Mouse (Mus musculus) forebrain, embryonic 13.5 days (tissue): ENCODE data around the gene Scpep1. TPM values are rescaled to one million over a fixed set of nuclear protein-coding genes. Genes with fewer than 3 reads are reported as not detected.
A peak's percentile ranks its signal among the peaks of the same experiment; 100 is the strongest.

ENCODE experiments used
- ATAC-seq: fragments of 200-750 bp; cut with Nextera tagmentation; 2 replicates; pipeline ENCODE4 v1.8.0; 2017
- H3K27ac ChIP-seq: fragments of 300-500 bp; sonication (generic); 2 replicates; pipeline ENCODE4 v1.5.1; 2015; ENCODE audit warnings: inconsistent platforms, mild to moderate bottlenecking, moderate library complexity
- H3K27me3 ChIP-seq: fragments of 300-500 bp; sonication (generic); 2 replicates; pipeline ENCODE4 v1.6.1; 2015; ENCODE audit warnings: mild to moderate bottlenecking, inconsistent platforms
- H3K36me3 ChIP-seq: fragments of 300-500 bp; sonication (generic); 2 replicates; pipeline ENCODE4 v1.6.1; 2015; ENCODE audit warnings: mild to moderate bottlenecking, inconsistent platforms; ENCODE audit not compliant: poor library complexity, severe bottlenecking
- H3K4me1 ChIP-seq: fragments of 300-500 bp; sonication (generic); 2 replicates; pipeline ENCODE4 v1.6.1; 2015; ENCODE audit warnings: inconsistent platforms
- H3K4me2 ChIP-seq: fragments of 300-500 bp; sonication (generic); 2 replicates; pipeline ENCODE4 v1.6.1; 2015; ENCODE audit warnings: inconsistent platforms, mild to moderate bottlenecking, moderate library complexity
- H3K4me3 ChIP-seq: fragments of 300-500 bp; sonication (generic); 2 replicates; pipeline ENCODE4 v1.5.1; 2015; ENCODE audit warnings: mild to moderate bottlenecking, inconsistent platforms
- H3K9ac ChIP-seq: fragments of 300-500 bp; sonication (generic); 2 replicates; pipeline ENCODE4 v1.6.1; 2015; ENCODE audit warnings: mild to moderate bottlenecking, inconsistent platforms
- H3K9me3 ChIP-seq: fragments of 300-500 bp; sonication (generic); replicated peaks from 2 replicates; pipeline ENCODE4 v1.6.1; 2016; ENCODE audit warnings: inconsistent platforms
- WGBS: fragments of 180-500 bp; shearing (Covaris S2); methylation state at CpG from one replicate; pipeline ENCODE4 v1.1.7; 2015; 5-methylcytosine and 5-hydroxymethylcytosine counted together
- polyA plus RNA-seq: library from polyadenylated mRNA; unstranded; fragments of >200 nt; fragmentation: Nextera tagmentation; extraction: Ambion mirVana; gene quantifications from 2 replicates; pipeline ENCODE4 v1.2.1, GENCODE M21; 2015

Scpep1 gene
- polyA plus RNA-seq, 1 experiment from 2014 or later: 35.9 TPM

GRCm38 (mm10) chr11:88996427-88996826, 41.2 kb upstream of the Scpep1 start:
- no peak overlapping the region for H3K4me2 ChIP-seq
- H3K27me3 ChIP-seq: peaks cover 21% of the 10 kb centered on the region
- H3K36me3 ChIP-seq: peaks cover 4% of the 10 kb centered on the region
- WGBS: 75% methylated on average over 7 of the region's 7 CpGs
- peaks cover 11% of the 10 kb centered on the region; the same call in 1 of the 2 replicates for H3K4me1 ChIP-seq
- no peak overlapping the region for H3K4me3 ChIP-seq
- no peak for ATAC-seq
- no peak overlapping the region for H3K27ac ChIP-seq
- no peak overlapping the region for H3K9ac ChIP-seq
- H3K9me3 ChIP-seq: no peaks in the 10 kb centered on the region

- Histone ChIP-seq H3K27ac (no peak overlapping the region), H3K4me1 (peaks cover 11% of the 10 kb centered on the region; the same call in 1 of the 2 replicates), H3K36me3 (peaks cover 12% of the 10 kb centered on the region), H3K9ac (no peak overlapping the region), H3K4me3 (no peak overlapping the region), H3K4me2 (no peak overlapping the region), H3K27me3 (peaks cover 21% of the 10 kb centered on the region), H3K9me3 (no peaks in the 10 kb centered on the region)
- no peak for ATAC-seq
- WGBS: 83% methylated on average over 2 of the region's 2 CpGs
These were observed 40.4 kb upstream of the Scpep1 start for GRCm38 (mm10) chr11:88995616-88996015.

- no peak overlapping the region for H3K4me3 ChIP-seq
- no peak overlapping the region for H3K9ac ChIP-seq
- ATAC-seq: no peak
- peaks cover 14% of the 10 kb centered on the region for H3K36me3 ChIP-seq
- H3K4me1 ChIP-seq: peaks cover 8% of the 10 kb centered on the region; the same call in 1 of the 2 replicates
- 89% methylated on average over 7 of the region's 7 CpGs for WGBS
- H3K27ac ChIP-seq: no peak overlapping the region
- peaks cover 9% of the 10 kb centered on the region for H3K27me3 ChIP-seq
- no peak overlapping the region for H3K4me2 ChIP-seq
- H3K9me3 ChIP-seq: no peaks in the 10 kb centered on the region
These were observed 39.2 kb upstream of the Scpep1 start for GRCm38 (mm10) chr11:88994492-88994891.

GRCm38 (mm10) chr11:88993625-88994024, 38.4 kb upstream of the Scpep1 start:
- Histone ChIP-seq H3K9ac (no peak overlapping the region), H3K36me3 (peaks cover 18% of the 10 kb centered on the region), H3K27me3 (peaks cover under 1% of the 10 kb centered on the region; the same call in 1 of the 2 replicates), H3K4me2 (no peak overlapping the region), H3K4me1 (no peaks in the 10 kb centered on the region), H3K27ac (no peak overlapping the region), H3K4me3 (no peak overlapping the region), H3K9me3 (no peaks in the 10 kb centered on the region)
- no peak for ATAC-seq
- WGBS: 17% methylated on average over 5 of the region's 5 CpGs

- no peaks in the 10 kb centered on the region for H3K4me1 ChIP-seq
- WGBS: 53% methylated on average over 7 of the region's 7 CpGs
- no peak for ATAC-seq
- H3K9me3 ChIP-seq: no peaks in the 10 kb centered on the region
- H3K4me3 ChIP-seq: no peak overlapping the region
- H3K27me3 ChIP-seq: no peaks in the 10 kb centered on the region; the same call in 1 of the 2 replicates
- H3K27ac ChIP-seq: no peak overlapping the region
- no peak overlapping the region for H3K9ac ChIP-seq
- no peak overlapping the region for H3K4me2 ChIP-seq
- H3K36me3 ChIP-seq: peaks cover 20% of the 10 kb centered on the region
These were observed 37.9 kb upstream of the Scpep1 start for GRCm38 (mm10) chr11:88993186-88993585.

GRCm38 (mm10) chr11:88989530-88989929, 34.3 kb upstream of the Scpep1 start:
- 76% methylated on average over 5 of the region's 5 CpGs for WGBS
- Histone ChIP-seq H3K9ac (no peak overlapping the region), H3K4me3 (no peak overlapping the region), H3K4me1 (no peaks in the 10 kb centered on the region), H3K4me2 (no peak overlapping the region), H3K27me3 (no peaks in the 10 kb centered on the region), H3K9me3 (no peaks in the 10 kb centered on the region), H3K27ac (no peak overlapping the region), H3K36me3 (peaks cover 53% of the 10 kb centered on the region)
- ATAC-seq: no peak

- no peaks in the 10 kb centered on the region for H3K27me3 ChIP-seq
- H3K9ac ChIP-seq: no peak overlapping the region
- H3K9me3 ChIP-seq: no peaks in the 10 kb centered on the region
- H3K36me3 ChIP-seq: peaks cover 59% of the 10 kb centered on the region
- H3K4me1 ChIP-seq: no peaks in the 10 kb centered on the region
- H3K27ac ChIP-seq: no peak overlapping the region
- 78% methylated on average over 5 of the region's 5 CpGs for WGBS
- no peak overlapping the region for H3K4me3 ChIP-seq
- H3K4me2 ChIP-seq: no peak overlapping the region
- ATAC-seq: no peak
These were observed 33.7 kb upstream of the Scpep1 start for GRCm38 (mm10) chr11:88988956-88989355.

GRCm38 (mm10) chr11:88986616-88987015, 31.4 kb upstream of the Scpep1 start:
- no peak overlapping the region for H3K4me2 ChIP-seq
- H3K9ac ChIP-seq: no peak overlapping the region
- peaks cover 77% of the 10 kb centered on the region for H3K36me3 ChIP-seq
- no peaks in the 10 kb centered on the region for H3K9me3 ChIP-seq
- 89% methylated on average over 10 of the region's 10 CpGs for WGBS
- no peak overlapping the region for H3K27ac ChIP-seq
- no peak for ATAC-seq
- H3K4me3 ChIP-seq: no peak overlapping the region
- H3K27me3 ChIP-seq: no peaks in the 10 kb centered on the region
- no peaks in the 10 kb centered on the region for H3K4me1 ChIP-seq

- Histone ChIP-seq H3K27ac (no peak overlapping the region), H3K36me3 (peaks cover 53% of the 10 kb centered on the region), H3K9ac (no peak overlapping the region), H3K27me3 (no peaks in the 10 kb centered on the region), H3K4me3 (no peak overlapping the region), H3K4me2 (no peak overlapping the region), H3K9me3 (no peaks in the 10 kb centered on the region), H3K4me1 (no peaks in the 10 kb centered on the region)
- 93% methylated on average over 8 of the region's 8 CpGs for WGBS
- no peak for ATAC-seq
These were observed 26.1 kb upstream of the Scpep1 start for GRCm38 (mm10) chr11:88981337-88981736.

- Histone ChIP-seq H3K4me1 (peaks cover 17% of the 10 kb centered on the region), H3K9ac (no peak overlapping the region), H3K4me2 (no peak overlapping the region), H3K27ac (no peak overlapping the region), H3K9me3 (no peaks in the 10 kb centered on the region), H3K27me3 (no peaks in the 10 kb centered on the region), H3K4me3 (no peak overlapping the region), H3K36me3 (peaks cover 14% of the 10 kb centered on the region)
- ATAC-seq: no peak
- WGBS: 92% methylated on average over 5 of the region's 5 CpGs
These were observed 21.9 kb upstream of the Scpep1 start for GRCm38 (mm10) chr11:88977188-88977587.

GRCm38 (mm10) chr11:88976320-88976719, 21.1 kb upstream of the Scpep1 start:
- Histone ChIP-seq H3K27ac (no peak overlapping the region), H3K4me1 (peaks cover 17% of the 10 kb centered on the region), H3K9me3 (no peaks in the 10 kb centered on the region), H3K4me3 (no peak overlapping the region), H3K9ac (no peak overlapping the region), H3K36me3 (peaks cover 6% of the 10 kb centered on the region), H3K27me3 (no peaks in the 10 kb centered on the region), H3K4me2 (no peak overlapping the region)
- 93% methylated on average over 2 of the region's 2 CpGs for WGBS
- no peak for ATAC-seq

GRCm38 (mm10) chr11:88973776-88974701, 18.8 kb upstream of the Scpep1 start:
- 2% methylated on average over 57 of the region's 62 CpGs for WGBS
- H3K36me3 ChIP-seq: no peaks in the 10 kb centered on the region
- H3K4me1 ChIP-seq: peaks cover 17% of the 10 kb centered on the region
- H3K27me3 ChIP-seq: no peaks in the 10 kb centered on the region
- peak; percentile 91 for ATAC-seq
- H3K4me3 ChIP-seq: peak overlapping the region; percentile 63
- H3K9ac ChIP-seq: peak overlapping the region; percentile 83
- H3K4me2 ChIP-seq: peak overlapping the region; percentile 72
- no peaks in the 10 kb centered on the region for H3K9me3 ChIP-seq
- peak overlapping the region; percentile 91 for H3K27ac ChIP-seq
